Mouse (Mus musculus) ES-CJ7 (cell line): ENCODE measurements at regions not wholly inside any gene's neighbourhood (a gene's known extent, or its start where the extent isn't known, plus 50 kb on each side); places are given as distances from the start of the nearest gene placed in this dataset.

Source experiments
- DNase-seq: peaks from one replicate; pipeline ENCODE4 v3.0.0; 2011; ENCODE audit warnings: low read depth, low spot score

DNA sequence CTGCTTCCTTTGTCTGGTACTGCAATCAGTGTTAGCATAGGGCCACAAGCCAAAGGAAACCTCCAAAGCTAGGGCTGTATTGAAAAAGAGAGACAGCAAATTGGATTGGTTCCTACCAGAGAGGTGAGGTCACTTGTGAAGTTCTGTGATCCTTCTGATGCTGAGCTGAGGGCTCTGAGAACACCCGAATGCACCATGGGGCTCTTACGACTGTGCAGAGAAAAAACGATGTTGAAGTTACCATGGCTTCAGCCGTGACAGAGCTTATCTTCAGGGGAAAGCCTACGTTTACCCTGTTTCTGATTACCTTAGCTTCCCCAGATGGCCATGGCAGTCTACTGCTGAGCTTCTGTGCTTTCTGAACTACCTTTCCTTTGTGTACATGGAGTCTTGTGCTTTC, 53.9 kb upstream of the Fmo9 start:
- no peak for DNase-seq

DNA sequence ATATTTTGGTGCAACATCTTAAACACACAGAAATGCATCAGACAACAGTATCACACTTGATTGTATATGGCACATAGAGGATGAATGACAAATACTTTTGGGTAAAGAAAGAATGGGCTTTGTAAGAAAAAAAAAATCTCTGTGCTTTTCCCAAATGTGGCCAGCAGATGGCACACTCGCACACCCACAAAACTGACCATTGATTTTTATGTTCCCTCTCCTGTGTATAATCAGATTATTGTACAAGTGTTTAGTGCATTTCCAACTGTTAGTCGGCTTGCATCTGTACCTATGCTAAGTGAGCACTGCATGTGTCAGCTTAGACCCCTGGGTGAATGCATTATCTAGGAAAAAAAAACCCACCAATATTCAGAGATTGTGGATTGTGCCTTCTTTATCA, 56.4 kb upstream of the Fmo9 start:
- peak; percentile 21 for DNase-seq

DNA sequence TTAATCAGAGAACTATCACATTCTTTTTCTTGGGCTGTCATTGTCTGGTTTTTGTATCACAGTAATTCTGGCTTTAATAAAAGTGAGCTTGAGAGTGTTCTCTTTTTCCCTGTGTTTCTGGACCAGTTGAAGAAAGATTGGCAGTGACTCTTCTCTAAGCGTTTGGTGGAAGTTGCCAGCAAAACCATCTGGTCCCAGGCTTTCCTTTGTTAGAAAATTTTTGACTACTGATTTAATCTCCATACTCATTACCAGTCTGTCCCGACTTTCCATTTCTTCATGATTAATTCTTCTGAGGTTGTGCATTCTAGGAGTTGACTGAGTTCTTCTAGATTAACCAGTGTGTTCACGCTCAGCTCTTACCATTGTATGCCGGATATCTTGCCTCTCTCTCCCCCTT, 68.6 kb upstream of the Fmo9 start:
- DNase-seq: no peak

DNA sequence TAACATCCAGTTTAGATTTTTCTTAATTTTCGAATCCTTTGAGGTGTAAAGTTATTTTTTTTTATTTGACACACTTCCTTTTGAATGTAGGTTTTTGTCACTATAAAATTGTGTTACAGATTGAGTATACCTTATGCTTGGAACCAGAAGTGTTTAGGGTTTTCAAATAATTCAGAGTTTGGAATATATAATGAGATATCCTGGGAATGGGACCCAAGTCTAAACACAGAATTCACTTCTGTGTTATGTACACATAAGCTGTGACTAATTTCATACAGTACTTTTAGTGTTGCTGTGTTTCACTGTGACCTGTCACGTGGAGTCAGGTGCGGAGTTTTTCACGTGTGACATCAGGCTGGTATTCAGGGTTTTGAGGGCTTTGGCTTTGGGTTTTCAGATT, 69.1 kb upstream of the Fmo9 start:
- no peak for DNase-seq

DNA sequence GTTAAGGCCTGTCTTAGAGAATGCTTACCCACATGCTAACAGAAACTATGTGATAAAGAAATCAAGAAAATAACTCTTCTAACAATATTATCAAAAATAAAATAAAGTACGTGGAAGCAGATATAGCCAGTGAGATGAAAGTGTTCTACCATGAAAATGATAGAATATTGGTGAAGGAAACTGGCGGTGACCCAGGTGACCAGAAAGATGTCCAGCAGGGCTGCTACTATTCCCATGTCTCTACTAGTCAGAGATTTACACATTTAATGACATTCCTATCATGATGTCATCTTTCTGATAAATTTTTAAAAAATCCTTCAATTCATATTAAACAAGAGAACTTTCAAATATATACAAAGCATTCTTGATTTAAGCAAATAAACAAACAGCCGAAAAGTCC, 69.8 kb upstream of the Fmo9 start:
- DNase-seq: no peak

DNA sequence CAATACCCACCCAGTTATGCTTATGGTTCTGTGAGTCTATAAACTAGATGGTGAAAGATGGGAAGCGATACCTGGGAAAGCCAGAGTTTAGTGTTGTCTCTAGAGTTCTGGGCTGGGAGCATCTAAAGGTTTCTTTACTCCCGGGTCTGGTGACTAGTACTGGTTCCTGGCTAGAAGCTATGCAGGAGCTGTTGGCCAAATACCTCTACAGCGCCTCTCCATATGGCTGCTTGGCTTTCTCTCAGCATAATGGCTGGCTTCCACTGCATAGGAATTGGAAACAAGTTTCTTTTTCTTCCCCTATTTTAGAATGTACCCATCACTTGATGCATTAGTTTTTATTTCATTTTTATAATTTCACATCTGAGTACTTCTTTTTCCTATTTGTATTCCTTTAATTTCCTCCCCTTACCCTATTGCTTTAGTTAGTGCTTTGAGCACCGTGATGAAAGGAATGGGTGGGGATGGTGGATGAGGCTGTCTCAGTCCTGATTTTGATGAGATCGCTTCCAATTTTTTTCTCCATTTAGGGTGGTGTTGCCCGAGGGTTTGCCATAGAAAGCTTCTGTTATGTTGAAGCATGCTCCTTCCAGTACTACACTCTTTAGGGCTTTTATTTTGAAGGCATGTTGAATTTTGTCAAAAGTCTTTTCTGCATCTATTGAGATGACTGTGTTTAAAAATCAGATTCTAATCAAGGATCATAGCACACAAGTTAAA, 71.5 kb upstream of the Fmo9 start:
- no peak for DNase-seq

DNA sequence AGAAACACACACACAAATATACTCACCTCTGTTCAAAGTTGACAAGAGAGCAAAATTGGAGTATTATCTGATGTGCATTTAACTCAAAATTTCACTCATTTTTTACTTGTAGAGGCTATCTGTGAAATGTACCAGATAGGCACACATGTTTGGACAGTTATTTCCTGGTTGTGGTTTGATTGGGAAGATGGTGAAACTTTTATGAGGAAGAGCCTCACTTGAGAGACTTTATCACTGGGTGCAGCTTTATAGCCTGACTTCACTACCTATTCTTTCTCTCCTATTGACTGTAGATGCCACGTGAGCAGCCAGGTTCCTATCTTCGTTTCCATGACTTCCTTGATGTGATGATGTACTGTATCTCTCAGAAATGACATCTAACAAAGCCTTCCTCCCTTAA, 77.3 kb upstream of the Fmo9 start:
- DNase-seq: no peak

DNA sequence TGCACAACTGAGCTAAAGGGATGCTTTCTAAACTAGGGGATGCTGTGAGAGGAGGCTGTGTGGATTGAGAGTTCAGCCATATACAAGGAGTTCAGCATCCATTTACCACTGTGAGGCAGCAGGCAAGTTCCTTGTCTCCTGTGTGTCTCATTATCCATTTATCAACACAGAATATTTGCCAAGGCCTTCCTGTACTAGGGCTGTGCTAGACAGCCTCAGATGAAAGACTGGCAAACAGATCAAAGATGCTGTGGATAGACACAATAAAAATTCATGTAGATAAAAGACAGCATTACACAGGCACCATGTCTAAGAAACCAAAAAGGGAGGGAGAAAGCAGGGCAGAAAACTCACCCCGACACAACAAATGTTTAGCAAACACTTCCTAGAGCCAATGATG, 91.5 kb upstream of the Fmo9 start:
- no peak for DNase-seq

DNA sequence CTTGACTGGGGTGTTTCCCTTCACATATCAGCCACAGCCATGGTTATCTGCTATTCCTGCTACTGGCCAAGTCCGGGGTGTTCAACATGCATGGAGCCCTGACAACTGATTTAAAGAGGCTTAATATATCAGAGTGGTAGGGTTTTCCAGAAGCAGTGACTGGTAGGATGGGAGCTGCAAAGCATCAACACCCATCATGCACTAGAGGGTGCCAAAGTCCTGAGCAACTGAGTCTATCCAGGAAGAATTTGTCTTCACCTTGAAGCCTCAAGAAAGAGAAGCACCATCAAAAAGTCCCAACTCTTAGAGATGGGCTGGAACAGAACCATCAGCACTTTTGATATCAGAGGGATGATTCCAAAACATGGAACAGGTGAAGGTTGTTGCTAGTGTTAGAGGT, 100.5 kb upstream of the Fmo9 start:
- DNase-seq: peak; percentile 43

DNA sequence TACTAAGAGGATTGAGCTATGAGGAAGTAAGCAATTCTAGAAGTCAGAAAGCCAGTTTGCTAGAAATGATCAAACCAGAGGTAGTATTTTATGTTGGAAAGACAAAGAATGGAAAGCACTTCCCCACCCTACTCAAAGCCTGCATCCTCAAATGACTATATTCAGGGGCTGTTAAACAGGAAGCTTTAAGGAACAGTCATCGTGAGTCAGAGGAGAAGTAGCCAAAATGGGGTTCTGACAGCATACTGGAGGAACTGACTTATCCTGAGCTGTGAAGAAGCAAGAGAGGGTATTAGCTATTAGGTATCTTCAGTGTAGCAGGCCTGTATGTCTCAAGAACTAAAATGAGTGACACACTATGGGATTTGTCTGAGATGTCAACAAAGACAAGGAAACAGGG, 106.3 kb upstream of the Fmo9 start:
- DNase-seq: no peak

DNA sequence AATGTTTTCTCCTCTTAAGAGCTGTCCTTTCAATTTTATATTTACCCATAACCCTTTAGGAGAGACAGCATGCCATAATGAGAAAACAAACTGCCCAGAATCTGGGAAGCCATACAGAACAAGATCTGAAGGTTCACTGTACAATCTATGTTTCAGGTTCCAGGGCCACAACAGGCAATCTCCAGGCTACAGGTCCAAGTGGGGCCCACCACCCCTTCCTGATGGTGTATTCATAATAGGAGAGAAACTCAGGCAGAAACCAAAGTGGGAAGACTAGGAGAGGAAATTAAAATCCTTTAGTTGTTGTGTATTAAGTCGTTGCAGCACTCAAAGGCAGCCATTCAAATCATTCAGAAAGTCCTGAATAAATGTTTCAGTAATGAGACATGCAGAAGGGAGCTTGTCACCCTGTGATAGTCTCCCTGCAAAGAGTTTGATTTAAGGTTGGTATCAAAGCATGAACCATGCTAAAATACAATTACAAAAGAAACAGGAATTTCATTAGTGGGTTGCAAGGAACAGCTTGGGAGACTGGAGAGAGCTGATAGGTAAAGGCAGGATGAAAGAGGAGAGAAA, 107.3 kb upstream of the Fmo9 start:
- no peak for DNase-seq

DNA sequence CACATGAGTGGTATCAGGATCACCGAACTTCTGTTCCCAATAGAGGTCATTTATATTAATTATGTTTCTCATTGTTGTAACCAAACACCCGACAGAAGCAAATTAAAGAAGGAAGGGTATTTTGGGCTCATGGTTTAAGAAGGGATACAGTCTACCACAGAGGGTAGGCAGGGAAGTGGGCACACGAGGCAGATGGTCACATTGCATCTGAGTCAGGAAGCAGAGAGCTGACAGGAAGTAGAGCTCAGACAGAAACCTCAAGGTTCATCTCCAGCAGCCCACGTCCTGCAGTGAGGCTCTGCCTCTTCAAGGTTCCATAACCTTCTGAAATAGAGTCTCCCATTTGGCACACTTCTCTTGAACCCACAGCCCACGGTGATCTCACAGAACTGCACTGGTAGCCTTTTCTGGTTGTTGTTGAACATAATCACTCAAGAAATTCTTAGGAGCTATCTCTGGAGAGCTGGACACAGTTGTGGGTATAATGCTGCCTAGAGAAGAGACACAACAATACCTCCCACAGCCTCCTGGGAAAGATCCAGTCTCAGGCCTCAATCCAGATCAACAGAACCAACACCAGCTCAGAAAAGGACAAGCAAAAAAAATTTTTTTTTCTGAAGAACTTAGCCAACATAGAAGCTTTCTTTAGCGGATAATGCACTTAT, 111.5 kb upstream of the Fmo9 start:
- no peak for DNase-seq

DNA sequence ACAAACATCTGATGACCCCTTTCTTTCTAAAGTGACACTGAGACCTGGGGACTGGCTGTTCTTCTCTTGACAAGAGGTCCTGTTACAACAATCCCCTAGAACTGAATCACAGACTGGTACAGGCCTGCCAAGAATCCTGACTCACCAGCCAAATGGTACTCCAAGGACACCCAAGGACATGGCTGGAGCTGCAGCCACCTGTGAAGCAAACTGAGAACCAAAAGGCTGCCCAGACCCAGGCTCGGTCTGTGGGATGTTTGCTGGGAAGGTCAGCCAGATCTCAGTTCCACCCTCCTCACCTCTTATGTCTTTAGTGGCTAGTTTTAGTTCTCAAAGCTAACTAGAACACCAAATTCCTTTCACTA, 112.1 kb upstream of the Fmo9 start:
- no peak for DNase-seq

DNA sequence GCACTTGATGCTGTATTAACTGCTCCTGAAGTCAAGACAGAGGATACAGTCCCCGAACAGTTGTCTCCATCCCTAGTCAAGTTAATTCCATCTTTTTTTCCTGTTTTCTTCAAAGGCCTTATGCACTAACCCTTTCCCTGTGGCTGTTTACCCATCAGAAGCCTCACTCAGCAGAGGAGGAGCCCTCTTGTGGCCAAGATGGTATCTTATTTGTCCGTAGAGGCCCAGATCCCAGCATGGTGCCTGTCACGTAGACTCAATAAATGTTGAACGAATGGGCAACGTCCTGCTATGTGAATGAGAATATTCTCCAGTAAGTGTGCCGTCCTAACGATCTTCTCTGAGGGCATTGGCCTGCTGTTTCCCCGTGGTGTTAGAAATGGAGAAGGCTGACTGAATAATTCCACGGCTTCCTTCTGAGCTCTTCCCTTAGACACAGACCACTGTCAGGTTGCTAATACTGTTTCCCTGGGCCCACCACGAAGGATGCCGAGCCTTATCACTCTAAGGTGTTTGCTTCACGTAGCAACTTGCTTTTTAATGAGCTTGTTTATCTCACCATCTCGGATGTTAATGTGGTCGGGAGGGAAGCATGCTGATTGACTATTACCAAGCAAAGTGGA, 113.1 kb upstream of the Fmo9 start:
- DNase-seq: peak; percentile 51

DNA sequence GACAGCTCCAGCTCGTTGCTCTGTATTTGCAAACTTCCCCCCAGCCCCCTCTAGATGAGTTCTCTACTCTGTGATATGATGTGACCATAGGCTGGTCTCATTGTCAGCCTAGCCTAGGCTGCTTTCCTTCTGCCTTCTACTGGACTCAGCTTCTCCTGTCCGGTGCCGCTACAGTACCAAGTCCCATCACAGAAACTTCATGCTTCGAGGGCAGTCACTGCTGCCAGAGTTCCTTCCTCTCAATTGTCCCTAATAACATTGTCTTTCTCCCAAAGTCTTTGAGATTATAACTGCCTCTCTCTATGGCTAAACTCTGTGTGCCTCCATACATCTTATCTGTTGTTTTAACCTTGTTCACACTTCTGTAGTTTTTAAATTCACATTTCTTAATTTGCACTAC, 114.0 kb upstream of the Fmo9 start:
- no peak for DNase-seq

DNA sequence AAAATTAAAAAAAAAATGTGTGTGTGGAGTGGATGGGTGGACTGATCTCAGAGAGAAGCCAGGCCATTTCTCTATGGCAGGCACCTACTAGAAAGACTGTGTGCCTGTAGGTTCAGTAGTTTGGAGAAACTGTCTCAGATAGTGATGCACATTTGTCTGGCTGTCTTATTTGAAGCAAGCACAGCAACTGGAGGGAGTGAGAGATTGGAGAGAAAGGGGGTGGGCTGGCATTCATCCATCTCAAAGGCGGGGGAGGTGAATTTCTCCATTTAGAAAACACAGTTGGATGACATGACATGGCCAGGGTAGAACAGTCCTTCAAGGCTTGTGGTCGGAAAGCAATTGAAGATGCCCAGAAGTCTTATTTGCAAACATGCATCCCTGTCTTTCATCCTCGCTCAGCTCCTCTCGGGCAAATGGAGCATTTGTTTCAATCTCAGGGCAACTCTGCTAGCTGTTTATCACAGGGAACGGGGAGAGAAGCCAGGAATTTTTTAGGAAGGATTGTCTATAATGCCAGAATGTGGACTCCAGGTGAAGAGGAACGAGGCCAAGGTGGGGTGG, 114.8 kb upstream of the Fmo9 start:
- DNase-seq: no peak

DNA sequence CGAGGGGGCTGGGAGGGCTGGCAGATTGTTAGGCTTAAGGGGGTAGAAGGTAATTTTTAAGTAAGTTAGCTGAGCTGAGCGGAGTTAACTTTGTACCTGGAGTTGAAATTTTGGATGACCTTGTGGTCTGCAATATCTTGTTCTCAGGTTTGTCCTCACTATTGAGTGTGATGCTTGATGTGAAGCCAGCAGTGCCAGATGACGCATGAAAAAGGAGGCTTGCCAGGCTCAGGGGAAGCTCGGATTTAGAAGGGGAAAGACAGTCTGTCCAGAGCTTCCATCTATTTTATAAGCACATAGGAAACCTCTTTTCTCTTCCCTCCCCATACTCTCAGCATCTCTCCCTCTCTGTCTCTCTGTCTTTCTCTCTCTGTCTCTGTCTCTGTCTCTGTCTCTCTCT, 115.3 kb upstream of the Fmo9 start:
- no peak for DNase-seq

DNA sequence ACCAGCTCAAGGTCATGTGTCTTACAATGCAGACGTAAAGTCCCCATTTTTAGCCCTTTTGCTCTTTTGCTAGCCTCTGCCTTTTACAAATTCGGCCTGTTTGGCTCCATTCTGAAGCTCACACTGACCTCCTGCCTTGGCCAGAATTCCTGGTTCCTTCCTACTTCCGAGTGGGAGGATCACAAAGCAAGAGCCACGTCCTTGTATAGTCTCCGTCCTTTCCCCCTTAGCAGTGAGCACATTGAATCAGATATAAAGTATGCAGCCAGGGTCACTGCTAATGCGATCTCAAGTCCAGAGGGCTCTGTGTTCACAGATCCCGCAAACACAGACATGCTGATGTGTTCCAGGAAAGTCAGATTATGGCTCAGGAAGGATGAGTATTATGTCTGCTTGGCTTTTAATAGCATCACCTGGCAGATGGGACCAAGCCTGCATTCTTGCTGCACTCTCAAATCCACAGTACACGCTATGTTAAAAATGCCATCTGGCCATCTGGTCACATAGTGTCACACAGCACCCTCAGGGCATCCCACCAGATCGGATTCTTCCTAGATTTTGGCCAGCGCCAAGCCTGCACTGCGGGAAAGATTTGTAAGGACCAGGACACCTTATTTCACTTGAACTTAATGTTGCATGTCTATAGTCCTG, 119.4 kb upstream of the Fmo9 start:
- DNase-seq: no peak

DNA sequence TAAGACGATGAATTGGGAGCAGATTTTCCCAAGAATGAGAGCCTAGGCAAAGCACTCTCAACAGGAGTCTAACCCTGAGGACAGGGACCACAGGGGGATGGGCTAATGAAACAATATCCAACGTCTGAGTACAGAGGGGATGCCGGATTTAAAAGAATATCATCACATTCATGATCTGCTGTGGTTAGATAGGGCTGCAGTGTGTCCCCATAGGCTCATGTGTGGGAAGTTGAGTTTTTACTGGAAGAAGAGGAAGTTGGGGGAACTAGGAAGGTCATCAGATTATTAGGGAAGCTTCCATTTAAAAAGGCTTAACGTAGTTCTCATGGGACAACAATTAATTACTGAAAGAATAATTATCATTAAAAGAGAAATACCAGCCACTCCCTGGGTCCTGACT, 120.3 kb upstream of the Fmo9 start:
- no peak for DNase-seq

DNA sequence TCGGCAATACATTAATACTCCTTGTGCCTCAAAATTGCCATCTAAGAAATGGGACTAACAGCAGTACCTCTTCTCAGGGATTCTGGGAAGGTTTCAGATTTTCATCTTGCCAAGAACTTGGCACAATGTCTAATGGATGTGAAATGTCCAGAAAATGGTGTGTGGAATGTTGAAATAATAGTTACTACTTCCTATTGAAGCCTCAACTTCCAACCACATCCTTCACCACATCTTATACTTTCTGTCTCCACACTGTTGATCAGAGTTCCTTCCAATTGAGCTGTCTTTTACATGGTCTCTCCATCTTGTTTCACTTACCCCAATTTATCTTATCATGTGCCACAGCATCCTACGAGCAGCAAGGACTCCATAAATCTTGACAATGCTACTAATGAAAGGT, 122.3 kb upstream of the Fmo9 start:
- DNase-seq: no peak

DNA sequence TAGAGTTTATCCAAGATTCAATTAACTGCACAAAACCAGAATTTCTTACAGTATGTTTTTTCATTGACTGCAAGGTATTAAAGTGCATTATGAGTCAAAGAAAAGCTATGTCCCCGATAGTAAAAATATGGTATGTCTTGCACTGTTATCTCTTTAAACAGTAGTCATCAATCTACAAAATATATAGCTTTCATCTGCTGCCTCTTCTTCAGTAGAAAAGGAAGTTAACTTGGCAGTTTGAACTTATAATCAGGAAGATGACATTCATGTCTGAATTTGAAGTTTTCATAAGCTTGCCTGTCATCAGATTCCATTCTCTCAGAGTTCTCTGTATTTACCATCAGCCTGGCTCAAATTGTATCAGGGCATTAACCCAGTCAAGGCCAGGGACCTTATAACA, 122.7 kb upstream of the Fmo9 start:
- DNase-seq: no peak
